In the genomic region with DNA sequence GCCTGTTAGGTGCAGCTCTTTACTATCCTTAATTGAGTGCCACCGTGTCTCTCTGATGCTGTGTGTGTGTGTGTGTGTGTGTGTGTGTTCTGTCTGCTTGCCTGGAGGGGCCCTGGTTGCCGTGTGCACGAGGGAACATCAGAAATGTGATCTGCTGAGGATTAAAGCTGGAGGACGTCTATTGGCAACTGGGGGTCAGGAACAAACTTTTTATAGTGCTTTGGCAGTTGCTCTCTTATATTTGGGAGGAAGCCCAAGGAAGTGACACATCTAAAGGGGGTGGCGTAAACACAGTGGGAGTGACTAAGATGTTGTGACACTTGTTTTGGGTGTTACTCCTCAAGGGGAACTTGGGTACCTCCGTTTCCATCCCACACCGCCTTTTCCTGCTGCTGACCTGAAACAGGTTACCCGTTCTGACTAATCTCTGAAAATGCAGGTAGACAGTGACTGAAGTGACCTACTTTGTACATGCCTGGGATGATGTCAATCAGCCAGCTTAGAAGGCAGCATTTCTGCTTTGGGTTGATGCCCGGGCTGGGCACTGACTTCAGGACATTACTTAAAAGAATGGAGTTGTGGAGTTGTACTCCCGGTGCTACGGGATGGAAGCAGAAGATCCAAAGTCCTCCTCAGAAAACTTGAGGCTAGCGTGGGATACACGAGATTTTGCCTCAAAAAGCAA, we compare ENCODE assay signal across 8 mouse cellular contexts. TPM values are rescaled to one million over a fixed set of nuclear protein-coding genes. Genes with fewer than 3 reads are reported as not detected.
DNase-seq lines count a peak whose midpoint lies in the region; ATAC-seq and TF ChIP-seq lines count a peak whose summit lies in the region.
"Had no signal": no experiment of that assay in that cellular context is flagged by ENCODE, and none has a peak within 500 bp of the region (broad histone marks: within the 10 kb centered on the region; RNA-seq: fewer than 3 reads in every experiment).

No protein-coding gene starts in this region.

- no peak for TF ChIP-seq POLR2A in bone marrow macrophage, adult 2 months (IDR thresholded peaks at IDR 0.05; ENCODE audit: borderline replicate concordance, low read depth, low read length)
- TF ChIP-seq POLR2A in small intestine, adult 2 months (IDR thresholded peaks at IDR 0.05; ENCODE audit: low read depth, low read length) = no peak

- WGBS in midbrain, embryonic 11.5 days = 66% methylated on average over 13 of the region's 13 CpGs
- WGBS in midbrain, embryonic 10.5 days = 69% methylated on average over 13 of the region's 13 CpGs
- WGBS in lung, embryonic 16.5 days = 52% methylated on average over 13 of the region's 13 CpGs
- 62% methylated on average over 13 of the region's 13 CpGs for WGBS in small intestine, adult 2 months

- peaks cover 18% of the 10 kb centered on the region; the same call in 1 of the 2 replicates for H3K4me1 ChIP-seq in midbrain, embryonic 11.5 days (ENCODE audit: control insufficient read depth, insufficient read depth, low read length)
- peaks cover 32% of the 10 kb centered on the region for H3K4me1 ChIP-seq in midbrain, embryonic 10.5 days
- H3K4me1 ChIP-seq in bone marrow macrophage, adult 2 months (ENCODE audit: control insufficient read depth, insufficient read depth, low read length) = peaks cover 36% of the 10 kb centered on the region
- H3K4me1 ChIP-seq in lung, embryonic 16.5 days (replicated peaks; ENCODE audit: control insufficient read depth, insufficient read depth, low read length) = peaks cover 9% of the 10 kb centered on the region
- H3K4me1 ChIP-seq in small intestine, adult 2 months (ENCODE audit: control insufficient read depth, insufficient read depth, insufficient read length, low read length) = peaks cover 20% of the 10 kb centered on the region; the same call in 1 of the 2 replicates

- no peak for TF ChIP-seq CTCF in bone marrow macrophage, adult 2 months (IDR thresholded peaks at IDR 0.05; ENCODE audit: low read depth, low read length)
- no peak for TF ChIP-seq CTCF in small intestine, adult 2 months (IDR thresholded peaks at IDR 0.05; ENCODE audit: extremely low read depth, insufficient read length, insufficient replicate concordance, low read depth, low read length)

- H3K9me3 ChIP-seq in midbrain, embryonic 11.5 days (ENCODE audit: control insufficient read depth, low read length) = no peaks in the 10 kb centered on the region
- no peaks in the 10 kb centered on the region for H3K9me3 ChIP-seq in midbrain, embryonic 10.5 days (replicated peaks)
- H3K9me3 ChIP-seq in lung, embryonic 16.5 days (ENCODE audit: control insufficient read depth, low read length) = no peaks in the 10 kb centered on the region
- H3K9me3 ChIP-seq: embryonic facial prominence, embryonic 13.5 days had no signal

- H3K4me3 ChIP-seq in midbrain, embryonic 11.5 days (ENCODE audit: low read depth, low read length) = no peak overlapping the region
- H3K4me3 ChIP-seq in midbrain, embryonic 10.5 days = no peak overlapping the region
- H3K4me3 ChIP-seq in bone marrow macrophage, adult 2 months (ENCODE audit: insufficient read depth, low read length) = peak overlapping the region; percentile 32
- H3K4me3 ChIP-seq in lung, embryonic 16.5 days (ENCODE audit: low read length) = no peak overlapping the region
- H3K4me3 ChIP-seq in small intestine, adult 2 months (ENCODE audit: low read depth, low read length) = no peak overlapping the region
- H3K4me3 ChIP-seq: embryonic facial prominence, embryonic 13.5 days had no signal

- H3K4me2 ChIP-seq in midbrain, embryonic 11.5 days = no peak overlapping the region
- H3K4me2 ChIP-seq in lung, embryonic 16.5 days (ENCODE audit: low read depth, low read length) = peak overlapping the region; percentile 2; the same call in 1 of the 2 replicates
- H3K4me2 ChIP-seq: embryonic facial prominence, embryonic 13.5 days had no signal

- peak; percentile 31; the same call in 1 of the 2 replicates for ATAC-seq in midbrain, embryonic 11.5 days (ENCODE audit: low FRiP score)
- ATAC-seq in lung, embryonic 16.5 days (ENCODE audit: low read depth) = peak; percentile 66

- DNase-seq in midbrain, embryonic 11.5 days (ENCODE audit: low spot score, missing footprints) = no peak
- DNase-seq in midbrain, embryonic 10.5 days (ENCODE audit: low spot score) = no peak
- DNase-seq in heart, adult 8-10 months (ENCODE audit: low spot score) = peak; percentile 64
- DNase-seq in cerebellum, postnatal 4 days (ENCODE audit: low spot score in 2 of 2) = no peak

- no peak overlapping the region for H3K27ac ChIP-seq in midbrain, embryonic 11.5 days (ENCODE audit: low read depth, low read length)
- H3K27ac ChIP-seq in midbrain, embryonic 10.5 days (replicated peaks) = no peak overlapping the region
- peak overlapping the region; percentile 86 for H3K27ac ChIP-seq in bone marrow macrophage, adult 2 months (ENCODE audit: insufficient read depth, low read depth, low read length)
- no peak overlapping the region; the same call in 1 of the 2 replicates for H3K27ac ChIP-seq in lung, embryonic 16.5 days (ENCODE audit: low read length)
- peak overlapping the region; percentile 81 for H3K27ac ChIP-seq in small intestine, adult 2 months (ENCODE audit: insufficient read depth, low read depth, low read length)
- H3K27ac ChIP-seq: embryonic facial prominence, embryonic 13.5 days had no signal

- no peak overlapping the region for H3K9ac ChIP-seq in midbrain, embryonic 11.5 days (ENCODE audit: low read length)
- no peak overlapping the region for H3K9ac ChIP-seq in lung, embryonic 16.5 days (ENCODE audit: low read length)
- H3K9ac ChIP-seq: embryonic facial prominence, embryonic 13.5 days had no signal

- H3K36me3 ChIP-seq in midbrain, embryonic 11.5 days (ENCODE audit: control insufficient read depth, insufficient read depth, low read length) = no peaks in the 10 kb centered on the region
- no peaks in the 10 kb centered on the region for H3K36me3 ChIP-seq in midbrain, embryonic 10.5 days
- H3K36me3 ChIP-seq in lung, embryonic 16.5 days (ENCODE audit: control insufficient read depth, insufficient read depth, low read length) = no peaks in the 10 kb centered on the region
- no peaks in the 10 kb centered on the region for H3K36me3 ChIP-seq in small intestine, adult 2 months (ENCODE audit: control insufficient read depth, insufficient read depth, low read length)
- H3K36me3 ChIP-seq: embryonic facial prominence, embryonic 13.5 days had no signal

- H3K27me3 ChIP-seq in midbrain, embryonic 11.5 days (ENCODE audit: control insufficient read depth, insufficient read depth, low read length) = no peaks in the 10 kb centered on the region
- peaks cover 3% of the 10 kb centered on the region; the same call in 1 of the 2 replicates for H3K27me3 ChIP-seq in midbrain, embryonic 10.5 days (ENCODE audit: low read depth, poor library complexity, severe bottlenecking)
- H3K27me3 ChIP-seq in lung, embryonic 16.5 days (ENCODE audit: control insufficient read depth, insufficient read depth, low read depth, low read length) = no peaks in the 10 kb centered on the region
- H3K27me3 ChIP-seq in small intestine, adult 2 months (ENCODE audit: control insufficient read depth, insufficient read depth, low read length) = no peaks in the 10 kb centered on the region
- H3K27me3 ChIP-seq: embryonic facial prominence, embryonic 13.5 days had no signal

RNA-seq across cellular contexts. Expression of gene Hectd1, which starts 37.0 kb away (rescaled TPM):
- polyA plus RNA-seq in midbrain, embryonic 11.5 days (2014; fragmentation: Nextera tagmentation; extraction: Ambion mirVana) = 30.3 and 35.1 TPM in 2 replicates
- polyA plus RNA-seq in midbrain, embryonic 10.5 days (2016; fragmentation: Nextera tagmentation; extraction: Ambion mirVana) = 29.1 and 30.4 TPM in 2 replicates
- polyA plus RNA-seq in bone marrow macrophage, adult 2 months (2012; ENCODE audit: insufficient read depth, insufficient read length, missing spikeins) = 30.7 and 34.3 TPM in 2 replicates
- total RNA-seq in heart, adult 8-10 months (2022) = 10 to 100 TPM; 77.7 to 80.2 (median 79.4) TPM
- polyA plus RNA-seq in lung, embryonic 16.5 days (2015; fragmentation: Nextera tagmentation; extraction: Ambion mirVana) = 36.0 and 38.0 TPM in 2 replicates
- 3.5 and 6.7 TPM in 2 replicates for polyA plus RNA-seq in small intestine, adult 2 months (2012; rRNA removed)

Comparison
In these comparisons a context has a peak if more than half of its experiments do, and no peak if none do; other contexts are left out.
1. H3K27ac ChIP-seq: peak in bone marrow macrophage, adult 2 months (single experiment) and small intestine, adult 2 months (single experiment); none in midbrain, embryonic 11.5 days (single experiment), midbrain, embryonic 10.5 days (single experiment) and lung, embryonic 16.5 days (single experiment).